Mouse (Mus musculus): Measurements from ENCODE around the gene Rapgefl1. TPM values are rescaled to one million over a fixed set of nuclear protein-coding genes. Genes with fewer than 3 reads are reported as not detected.

Rapgefl1 gene
- polyA plus RNA-seq, 1 experiment from 2014 or later, result 2.2 TPM

DNA sequence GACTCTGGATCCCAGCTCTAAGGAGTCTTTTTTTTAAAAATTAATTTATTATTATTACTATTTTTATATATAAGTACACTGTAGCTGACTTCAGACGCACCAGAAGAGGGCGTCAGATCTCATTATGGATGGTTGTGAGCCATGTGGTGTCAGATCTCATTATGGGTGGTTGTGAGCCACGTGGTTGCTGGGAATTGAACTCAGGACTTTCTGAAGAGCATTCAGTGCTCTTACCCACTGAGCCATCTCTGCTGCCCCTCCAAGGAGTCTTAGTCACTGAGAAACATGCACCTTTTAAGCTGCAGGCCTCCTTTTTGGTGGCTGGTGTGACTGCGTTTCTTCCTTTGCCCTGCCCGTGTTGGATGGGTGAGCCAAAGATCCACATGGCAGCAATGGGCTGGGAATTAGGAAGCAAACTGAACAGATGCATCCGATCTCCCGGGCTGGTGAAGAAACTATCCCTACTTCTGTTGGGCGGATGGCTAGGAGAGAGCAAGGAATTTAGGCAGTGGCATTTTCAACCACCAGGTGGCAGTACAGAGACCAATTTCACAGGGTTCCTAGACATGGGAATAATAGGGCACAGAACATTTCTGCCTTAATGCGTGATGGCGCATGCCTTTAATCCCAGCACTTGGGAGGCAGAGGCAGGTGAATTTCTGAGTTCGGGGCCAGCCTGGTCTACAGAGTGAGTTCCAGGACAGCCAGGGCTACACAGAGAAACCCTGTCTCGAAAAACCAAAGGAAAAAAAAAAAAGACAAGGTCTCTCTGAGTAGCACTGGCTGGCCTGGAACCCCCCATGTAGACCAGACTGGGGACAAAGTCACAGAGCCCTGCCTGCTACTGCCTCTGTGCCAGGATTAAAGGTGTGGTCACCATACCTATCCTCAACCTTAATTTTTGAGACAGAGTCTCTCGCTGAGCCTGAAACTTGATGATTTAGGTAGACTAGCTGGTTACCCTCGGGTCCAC, 22.5 kb downstream of the Rapgefl1 start:
- Histone ChIP-seq H3K9me3 (ENCODE audit: control insufficient read depth, low read length) (no peaks in the 10 kb centered on the region), H3K27ac (replicated peaks; ENCODE audit: low read depth, low read length) (no peak overlapping the region), H3K4me1 (ENCODE audit: control insufficient read depth, insufficient read depth, low read length) (0 out of 2 replicates have a peak, but pooled peaks cover 6% of the 10 kb centered on the region), H3K4me3 (ENCODE audit: low read depth, low read length) (no peak overlapping the region), H3K4me2 (ENCODE audit: low read depth, severe bottlenecking) (no peak overlapping the region), H3K36me3 (ENCODE audit: control insufficient read depth, insufficient read depth, low read length) (no peaks in the 10 kb centered on the region), H3K27me3 (ENCODE audit: control insufficient read depth, insufficient read depth, low read length) (no peaks in the 10 kb centered on the region), H3K9ac (ENCODE audit: low read length) (no peak overlapping the region)
- ATAC-seq (ENCODE audit: insufficient number of reproducible peaks, low FRiP score, low TSS enrichment, low read depth), result no peak
- peak; percentile 94 for DNase-seq (ENCODE audit: low spot score)
- 36% methylated on average over 14 of the region's 14 CpGs for WGBS

DNA sequence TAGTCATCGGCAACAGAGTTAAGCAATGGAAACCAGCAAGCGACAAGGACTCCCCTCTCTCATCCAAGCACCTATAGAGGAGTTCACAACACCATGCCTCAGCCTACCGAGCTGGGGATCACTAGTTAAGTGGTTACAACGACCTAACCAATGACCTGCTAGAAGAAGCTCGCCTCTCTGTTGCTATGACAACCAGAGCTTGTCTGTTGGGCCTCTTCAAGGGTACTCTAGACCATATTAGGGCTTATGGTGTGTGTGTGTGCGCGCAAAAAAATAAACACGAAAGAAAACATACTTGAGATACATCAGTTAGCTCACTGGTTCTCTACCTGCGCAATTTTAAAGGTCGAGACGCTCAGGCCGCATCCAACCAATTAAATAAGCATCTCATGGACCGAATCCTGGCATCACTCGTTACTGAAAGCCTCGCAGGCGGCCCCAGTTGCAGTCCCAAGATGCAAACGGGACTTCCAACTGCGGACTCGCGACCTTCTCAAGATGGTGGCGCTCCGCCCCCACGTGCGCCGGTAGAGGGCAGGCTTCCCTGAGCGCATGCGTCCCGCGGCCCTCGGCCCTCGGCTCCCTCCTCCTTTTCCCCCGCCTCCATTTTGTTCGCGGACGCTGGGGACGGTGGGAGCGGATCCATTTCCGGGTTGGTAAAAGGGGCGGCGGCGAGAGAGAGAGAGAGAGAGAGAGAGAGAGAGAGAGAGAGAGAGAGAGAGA, 26.6 kb downstream of the Rapgefl1 start, which contains the start of gene Wipf2:
Wipf2 (plus strand) TSS at position 611 of the 723 bp plus-strand sequence.
- DNase-seq (ENCODE audit: low spot score), result peak; percentile 96
- 8% methylated on average over 35 of the region's 41 CpGs for WGBS
- H3K9me3 ChIP-seq (ENCODE audit: control insufficient read depth, low read length), result no peaks in the 10 kb centered on the region
- ATAC-seq (ENCODE audit: insufficient number of reproducible peaks, low FRiP score, low TSS enrichment, low read depth), result peak; percentile 88
- peaks cover 9% of the 10 kb centered on the region; the same call in 1 of the 2 replicates for H3K36me3 ChIP-seq (ENCODE audit: control insufficient read depth, insufficient read depth, low read length)
- H3K27ac ChIP-seq (replicated peaks; ENCODE audit: low read depth, low read length), result peak within 1 kb of the TSS; percentile 78
- H3K9ac ChIP-seq (ENCODE audit: low read length), result peak within 1 kb of the TSS; percentile 59
- H3K4me1 ChIP-seq (ENCODE audit: control insufficient read depth, insufficient read depth, low read length), result 0 out of 2 replicates have a peak, but pooled peaks cover 6% of the 10 kb centered on the region
- H3K4me2 ChIP-seq (ENCODE audit: low read depth, severe bottlenecking), result peak within 1 kb of the TSS; percentile 70
- H3K27me3 ChIP-seq (ENCODE audit: control insufficient read depth, insufficient read depth, low read length), result no peaks in the 10 kb centered on the region
- H3K4me3 ChIP-seq (ENCODE audit: low read depth, low read length), result peak within 1 kb of the TSS; percentile 44

DNA sequence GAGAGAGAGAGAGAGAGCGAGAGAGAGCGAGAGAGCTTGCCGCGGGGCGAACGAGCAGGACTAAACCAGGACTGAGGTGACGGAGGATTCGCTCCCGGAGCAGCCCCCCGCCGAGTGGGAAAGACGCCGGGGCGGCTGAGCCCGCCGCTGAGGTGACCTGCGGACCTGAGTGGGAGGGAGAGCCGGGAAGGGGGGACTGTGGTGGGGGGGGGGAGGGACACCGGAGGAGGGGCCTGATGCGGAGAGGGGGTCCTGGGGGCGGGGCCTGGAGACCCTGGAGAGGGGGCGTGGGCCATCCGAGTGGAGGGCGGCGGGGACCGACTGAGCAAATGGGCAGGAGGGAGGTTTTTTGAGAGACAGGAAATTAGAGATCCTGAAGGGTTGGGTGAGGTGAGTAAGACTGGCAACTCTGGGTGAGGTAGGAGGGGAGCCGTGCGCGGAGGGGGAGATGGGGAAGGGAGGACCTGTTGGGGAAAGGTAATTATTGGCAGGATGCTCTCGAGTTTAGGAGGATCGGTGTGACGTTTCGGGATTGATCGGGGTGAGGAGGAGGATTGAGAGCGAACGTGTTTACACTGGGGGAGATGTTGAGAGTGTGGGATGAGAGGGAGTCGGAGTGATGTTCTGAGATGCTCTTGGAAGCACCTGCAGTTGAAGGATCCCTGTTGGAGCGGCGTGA, 27.3 kb downstream of the Rapgefl1 start:
- Histone ChIP-seq H3K9me3 (ENCODE audit: control insufficient read depth, low read length) (no peaks in the 10 kb centered on the region), H3K27me3 (ENCODE audit: control insufficient read depth, insufficient read depth, low read length) (no peaks in the 10 kb centered on the region), H3K27ac (replicated peaks; ENCODE audit: low read depth, low read length) (peak overlapping the region; percentile 78), H3K9ac (ENCODE audit: low read length) (peak overlapping the region; percentile 39), H3K4me2 (ENCODE audit: low read depth, severe bottlenecking) (peak overlapping the region; percentile 70), H3K4me3 (ENCODE audit: low read depth, low read length) (peak overlapping the region; percentile 44), H3K36me3 (ENCODE audit: control insufficient read depth, insufficient read depth, low read length) (peaks cover 9% of the 10 kb centered on the region; the same call in 1 of the 2 replicates), H3K4me1 (ENCODE audit: control insufficient read depth, insufficient read depth, low read length) (0 out of 2 replicates have a peak, but pooled peaks cover 6% of the 10 kb centered on the region)
- ATAC-seq (ENCODE audit: insufficient number of reproducible peaks, low FRiP score, low TSS enrichment, low read depth) (peak; percentile 74), DNase-seq (ENCODE audit: low spot score) (peak; percentile 84)
- under 1% methylated on average over 39 of the region's 39 CpGs for WGBS

DNA sequence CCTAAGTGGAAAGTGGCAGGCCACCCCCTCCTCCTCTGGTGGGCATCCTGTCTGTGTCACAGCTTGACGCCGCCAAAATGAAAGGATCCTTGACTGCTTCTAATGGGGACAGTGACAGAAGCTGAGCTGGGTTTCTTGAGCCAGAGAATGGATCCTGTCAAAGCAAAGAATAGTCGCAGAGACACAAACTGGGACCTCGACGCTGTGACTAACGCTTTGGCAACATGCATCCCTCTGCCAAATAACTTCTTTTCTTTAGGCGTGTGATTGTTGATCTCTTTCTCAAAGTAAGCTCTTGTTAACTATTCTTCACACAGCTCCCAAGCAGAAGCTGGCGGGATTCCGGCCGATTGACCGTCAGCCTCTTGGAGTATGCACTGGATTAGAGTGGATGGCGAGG, 30.7 kb downstream of the Rapgefl1 start:
- Histone ChIP-seq H3K27ac (replicated peaks; ENCODE audit: low read depth, low read length) (no peak overlapping the region), H3K4me3 (ENCODE audit: low read depth, low read length) (no peak overlapping the region), H3K4me2 (ENCODE audit: low read depth, severe bottlenecking) (no peak overlapping the region), H3K27me3 (ENCODE audit: control insufficient read depth, insufficient read depth, low read length) (no peaks in the 10 kb centered on the region), H3K9me3 (ENCODE audit: control insufficient read depth, low read length) (no peaks in the 10 kb centered on the region), H3K4me1 (ENCODE audit: control insufficient read depth, insufficient read depth, low read length) (0 out of 2 replicates have a peak, but pooled peaks cover 8% of the 10 kb centered on the region), H3K9ac (ENCODE audit: low read length) (no peak overlapping the region), H3K36me3 (ENCODE audit: control insufficient read depth, insufficient read depth, low read length) (peaks cover 12% of the 10 kb centered on the region; the same call in 1 of the 2 replicates)
- no peak for ATAC-seq (ENCODE audit: insufficient number of reproducible peaks, low FRiP score, low TSS enrichment, low read depth)
- 94% methylated on average over 12 of the region's 12 CpGs for WGBS
- DNase-seq (ENCODE audit: low spot score), result no peak

DNA sequence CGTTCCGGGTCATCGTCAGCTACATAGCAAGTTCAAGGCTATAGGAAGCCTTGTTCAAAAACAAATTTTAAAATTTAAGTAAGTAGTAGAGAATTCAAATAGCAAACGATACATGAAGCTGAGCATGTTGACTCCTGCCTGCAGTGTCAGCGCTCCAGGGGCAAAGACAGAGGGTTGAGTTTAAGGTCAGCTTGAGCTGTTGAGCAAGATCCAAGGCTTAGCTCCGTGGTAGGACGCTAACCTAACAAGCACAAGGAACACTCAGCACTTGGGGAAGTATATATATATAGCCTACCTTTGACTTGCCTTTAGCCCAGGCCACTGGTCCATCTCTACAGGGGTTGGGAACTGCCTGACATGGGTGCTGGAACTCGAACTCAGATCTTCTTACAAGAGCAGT, 33.3 kb downstream of the Rapgefl1 start:
- Histone ChIP-seq H3K9me3 (ENCODE audit: control insufficient read depth, low read length) (no peaks in the 10 kb centered on the region), H3K4me1 (ENCODE audit: control insufficient read depth, insufficient read depth, low read length) (0 out of 2 replicates have a peak, but pooled peaks cover 2% of the 10 kb centered on the region), H3K4me3 (ENCODE audit: low read depth, low read length) (no peak overlapping the region), H3K4me2 (ENCODE audit: low read depth, severe bottlenecking) (no peak overlapping the region), H3K27me3 (ENCODE audit: control insufficient read depth, insufficient read depth, low read length) (no peaks in the 10 kb centered on the region), H3K9ac (ENCODE audit: low read length) (no peak overlapping the region), H3K36me3 (ENCODE audit: control insufficient read depth, insufficient read depth, low read length) (peaks cover 12% of the 10 kb centered on the region; the same call in 1 of the 2 replicates), H3K27ac (replicated peaks; ENCODE audit: low read depth, low read length) (no peak overlapping the region)
- no peak for DNase-seq (ENCODE audit: low spot score)
- no peak for ATAC-seq (ENCODE audit: insufficient number of reproducible peaks, low FRiP score, low TSS enrichment, low read depth)
- 92% methylated on average over 8 of the region's 8 CpGs for WGBS

DNA sequence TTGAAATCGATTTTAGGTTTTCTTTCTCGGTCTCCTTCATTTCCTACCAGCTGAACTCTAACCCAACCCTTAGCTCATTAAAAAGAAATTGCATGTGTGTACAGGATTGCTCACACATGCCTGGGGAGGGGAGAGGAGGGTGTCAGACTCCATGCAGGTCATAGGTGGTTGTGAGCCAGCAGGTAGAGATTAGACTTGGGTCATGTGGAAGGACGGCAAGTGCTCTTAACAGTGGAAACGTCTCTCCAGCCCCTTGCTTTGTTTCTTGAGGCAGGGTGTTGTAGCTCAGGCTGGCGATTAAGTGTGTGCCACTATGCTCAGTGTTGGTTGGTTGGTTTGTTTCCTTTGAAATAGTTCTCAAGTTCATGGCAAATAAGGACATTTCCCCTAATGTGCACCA, 34.2 kb downstream of the Rapgefl1 start:
- Histone ChIP-seq H3K9ac (ENCODE audit: low read length) (no peak overlapping the region), H3K4me1 (ENCODE audit: control insufficient read depth, insufficient read depth, low read length) (0 out of 2 replicates have a peak, but pooled peaks cover 2% of the 10 kb centered on the region), H3K27me3 (ENCODE audit: control insufficient read depth, insufficient read depth, low read length) (no peaks in the 10 kb centered on the region), H3K4me3 (ENCODE audit: low read depth, low read length) (no peak overlapping the region), H3K9me3 (ENCODE audit: control insufficient read depth, low read length) (no peaks in the 10 kb centered on the region), H3K36me3 (ENCODE audit: control insufficient read depth, insufficient read depth, low read length) (peaks cover 15% of the 10 kb centered on the region), H3K27ac (replicated peaks; ENCODE audit: low read depth, low read length) (no peak overlapping the region), H3K4me2 (ENCODE audit: low read depth, severe bottlenecking) (no peak overlapping the region)
- WGBS, result 75% methylated on average over 5 of the region's 5 CpGs
- no peak for DNase-seq (ENCODE audit: low spot score)
- no peak for ATAC-seq (ENCODE audit: insufficient number of reproducible peaks, low FRiP score, low TSS enrichment, low read depth)

DNA sequence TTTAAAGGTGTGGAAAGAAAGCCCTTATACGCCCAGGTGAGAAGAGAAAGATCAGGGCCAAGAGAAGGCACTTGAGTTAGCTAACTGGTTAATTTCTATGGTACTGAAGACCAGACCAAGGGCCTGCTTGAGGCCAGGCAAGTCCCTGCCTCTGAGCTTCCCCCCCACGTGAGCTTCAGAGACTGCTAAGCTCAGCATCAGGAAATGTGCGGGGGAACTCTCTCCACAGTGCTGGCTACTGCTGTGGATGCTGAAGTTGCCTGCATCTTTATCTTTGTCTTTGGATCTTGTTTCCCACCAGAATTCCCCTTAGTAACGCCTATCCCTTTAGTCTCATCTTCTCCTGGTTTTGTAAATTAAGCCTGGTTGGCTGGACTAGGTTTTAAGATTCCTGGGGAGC, 34.8 kb downstream of the Rapgefl1 start:
- H3K27ac ChIP-seq (replicated peaks; ENCODE audit: low read depth, low read length), result no peak overlapping the region
- H3K4me1 ChIP-seq (ENCODE audit: control insufficient read depth, insufficient read depth, low read length), result 0 out of 2 replicates have a peak, but pooled peaks cover 2% of the 10 kb centered on the region
- DNase-seq (ENCODE audit: low spot score) (no peak), ATAC-seq (ENCODE audit: insufficient number of reproducible peaks, low FRiP score, low TSS enrichment, low read depth) (no peak)
- H3K9ac ChIP-seq (ENCODE audit: low read length), result no peak overlapping the region
- H3K27me3 ChIP-seq (ENCODE audit: control insufficient read depth, insufficient read depth, low read length), result no peaks in the 10 kb centered on the region
- H3K9me3 ChIP-seq (ENCODE audit: control insufficient read depth, low read length), result no peaks in the 10 kb centered on the region
- 71% methylated on average over 4 of the region's 4 CpGs for WGBS
- no peak overlapping the region for H3K4me3 ChIP-seq (ENCODE audit: low read depth, low read length)
- no peak overlapping the region for H3K4me2 ChIP-seq (ENCODE audit: low read depth, severe bottlenecking)
- peaks cover 15% of the 10 kb centered on the region for H3K36me3 ChIP-seq (ENCODE audit: control insufficient read depth, insufficient read depth, low read length)

All from limb, embryonic 11.5 days (tissue).